Mouse (Mus musculus) CH12.LX (cell line): Measurements from ENCODE around the gene Fer. TPM values are rescaled to one million over a fixed set of nuclear protein-coding genes. Genes with fewer than 3 reads are reported as not detected.

Source experiments
- DNase-seq: peaks from one replicate; pipeline ENCODE4 v3.0.0-alpha.2; 2013; ENCODE audit errors: extremely low read depth
- H3K27ac ChIP-seq: 2 replicates; pipeline ENCODE4 v1.5.1; 2012; ENCODE audit warnings: low read depth, mild to moderate bottlenecking, control low read depth, moderate library complexity; ENCODE audit not compliant: insufficient read depth
- H3K27me3 ChIP-seq: replicated peaks from 2 replicates; pipeline ENCODE3; 2012; ENCODE audit warnings: inconsistent platforms
- H3K36me3 ChIP-seq, 2 experiments: replicated peaks in 1 of 2; 2 replicates each; pipeline versions ENCODE3 to v1.6.1; 2012; ENCODE audit warnings: inconsistent platforms in 1 of 2, low read length in 1 of 2, mild to moderate bottlenecking in 1 of 2, mixed read lengths in 1 of 2, moderate library complexity in 1 of 2; ENCODE audit not compliant: control insufficient read depth in 1 of 2, insufficient read depth in 1 of 2
- H3K4me1 ChIP-seq, 2 experiments: 2 replicates each; pipeline ENCODE4 v1.6.1; 2012; ENCODE audit warnings: inconsistent platforms in 1 of 2, moderate library complexity in 1 of 2; ENCODE audit not compliant: insufficient read depth in 2 of 2, control insufficient read depth in 1 of 2
- H3K4me2 ChIP-seq: 2 replicates; pipeline ENCODE4 v1.6.1; 2012; ENCODE audit warnings: low read depth, mild to moderate bottlenecking, control low read depth; ENCODE audit not compliant: poor library complexity, insufficient read depth, severe bottlenecking
- H3K4me3 ChIP-seq, 3 experiments: fragments of 150-350 bp in 1 of 3; sonication (generic) in 1 of 3; replicated peaks in 1 of 3; 2 replicates each; pipeline versions ENCODE3 to v1.5.1; 2011 to 2012; ENCODE audit warnings: low read depth in 2 of 3, low read length in 2 of 3, mild to moderate bottlenecking in 2 of 3, moderate library complexity in 2 of 3, control low read depth in 1 of 3, improper control_type of control experiment in 1 of 3, inconsistent platforms in 1 of 3, mixed read lengths in 1 of 3; ENCODE audit not compliant: poor library complexity in 1 of 3
- H3K79me2 ChIP-seq: replicated peaks from 2 replicates; pipeline ENCODE4 v1.6.1; 2012; ENCODE audit warnings: mild to moderate bottlenecking, moderate library complexity; ENCODE audit not compliant: control insufficient read depth, poor library complexity, insufficient read depth, severe bottlenecking; ENCODE audit errors: extremely low read depth
- H3K9ac ChIP-seq: 2 replicates; pipeline ENCODE4 v1.6.1; 2012; ENCODE audit warnings: low read depth, mild to moderate bottlenecking, control low read depth, moderate library complexity; ENCODE audit not compliant: insufficient read depth
- H3K9me3 ChIP-seq: replicated peaks from 2 replicates; pipeline ENCODE3; 2012; ENCODE audit warnings: low read length, inconsistent platforms, mixed read lengths
- BHLHE40 ChIP-seq: IDR thresholded peaks from 2 replicates; pipeline ENCODE4 v1.6.1; 2011; ENCODE audit warnings: mild to moderate bottlenecking, low read depth, low read length, improper control_type of control experiment
- CHD2 ChIP-seq: IDR thresholded peaks from 2 replicates; pipeline ENCODE4 v1.6.1; 2011; ENCODE audit warnings: low read length, improper control_type of control experiment
- CTCF ChIP-seq, 2 experiments: IDR thresholded peaks in 1 of 2; conservative IDR thresholded peaks in 1 of 2; 2 replicates each; pipeline ENCODE4 v1.5.1; 2011 to 2012; ENCODE audit warnings: low read depth in 2 of 2, low read length in 2 of 2, improper control_type of control experiment in 1 of 2, inconsistent platforms in 1 of 2, mild to moderate bottlenecking in 1 of 2, moderate library complexity in 1 of 2
- E2F4 ChIP-seq: IDR thresholded peaks from 2 replicates; pipeline ENCODE4 v1.6.1; 2011; ENCODE audit warnings: low read depth, low read length, improper control_type of control experiment; ENCODE audit not compliant: insufficient replicate concordance
- EP300 ChIP-seq: IDR thresholded peaks from 2 replicates; pipeline ENCODE4 v1.6.1; 2011; ENCODE audit warnings: low read length, improper control_type of control experiment
- ETS1 ChIP-seq: conservative IDR thresholded peaks from 2 replicates; pipeline ENCODE4 v1.6.1; 2012; ENCODE audit warnings: low read depth, mild to moderate bottlenecking, inconsistent platforms, low read length, improper control_type of control experiment, moderate library complexity
- GABPA ChIP-seq: IDR thresholded peaks from 2 replicates; pipeline ENCODE4 v1.6.1; 2012; ENCODE audit warnings: low read depth, low read length, improper control_type of control experiment, inconsistent platforms; ENCODE audit not compliant: insufficient replicate concordance
- JUND ChIP-seq: conservative IDR thresholded peaks from 2 replicates; pipeline ENCODE4 v1.6.1; 2011; ENCODE audit warnings: low read depth, low read length, improper control_type of control experiment
- MAZ ChIP-seq: IDR thresholded peaks from 2 replicates; pipeline ENCODE4 v1.6.1; 2012; ENCODE audit warnings: low read depth, mild to moderate bottlenecking, inconsistent platforms, low read length, improper control_type of control experiment, moderate library complexity
- MEF2A ChIP-seq: IDR thresholded peaks from 2 replicates; pipeline ENCODE4 v1.6.1; 2014; ENCODE audit warnings: low read depth, mild to moderate bottlenecking, inconsistent platforms, low read length, improper control_type of control experiment, borderline replicate concordance
- MXI1 ChIP-seq: IDR thresholded peaks from 2 replicates; pipeline ENCODE4 v1.6.1; 2011; ENCODE audit warnings: mild to moderate bottlenecking, low read depth, low read length, improper control_type of control experiment
- MYC ChIP-seq: IDR thresholded peaks from 2 replicates; pipeline ENCODE4 v1.6.1; 2011; ENCODE audit warnings: low read depth, mild to moderate bottlenecking, improper control_type of control experiment, low read length
- POLR2A ChIP-seq: IDR thresholded peaks from 2 replicates; pipeline ENCODE4 v1.6.1; 2011; ENCODE audit warnings: low read depth, mild to moderate bottlenecking, improper control_type of control experiment, low read length
- POLR2AphosphoS2 ChIP-seq: IDR thresholded peaks from 2 replicates; pipeline ENCODE4 v1.6.1; 2011; ENCODE audit warnings: low read depth, low read length, improper control_type of control experiment
- RAD21 ChIP-seq: IDR thresholded peaks from 2 replicates; pipeline ENCODE4 v1.6.1; 2011; ENCODE audit warnings: low read depth, mild to moderate bottlenecking, low read length, improper control_type of control experiment, moderate library complexity
- SMC3 ChIP-seq: IDR thresholded peaks from 2 replicates; pipeline ENCODE4 v1.6.1; 2011; ENCODE audit warnings: low read depth, low read length, improper control_type of control experiment
- TBP ChIP-seq: conservative IDR thresholded peaks from 2 replicates; pipeline ENCODE4 v1.6.1; 2011; ENCODE audit warnings: low read depth, low read length, improper control_type of control experiment
- UBTF ChIP-seq: IDR thresholded peaks from 2 replicates; pipeline ENCODE4 v1.6.1; 2012; ENCODE audit warnings: low read depth, mild to moderate bottlenecking, inconsistent platforms, low read length, improper control_type of control experiment, moderate library complexity
- USF1 ChIP-seq: IDR thresholded peaks from 2 replicates; pipeline ENCODE4 v1.6.1; 2014; ENCODE audit warnings: low read depth, mild to moderate bottlenecking, inconsistent platforms, low read length, improper control_type of control experiment
- USF2 ChIP-seq: conservative IDR thresholded peaks from 2 replicates; pipeline ENCODE4 v1.6.1; 2011; ENCODE audit warnings: low read depth, low read length, improper control_type of control experiment
- ZC3H11A ChIP-seq: IDR thresholded peaks from 2 replicates; pipeline ENCODE4 v1.6.1; 2012; ENCODE audit warnings: low read depth, mild to moderate bottlenecking, inconsistent platforms, low read length, improper control_type of control experiment
- ZKSCAN1 ChIP-seq: IDR thresholded peaks from 2 replicates; pipeline ENCODE4 v1.6.1; 2012; ENCODE audit warnings: low read depth, inconsistent platforms, low read length, improper control_type of control experiment, borderline replicate concordance
- dilution Hi-C: fragments of 300-500 bp; cut with MboI; formaldehyde crosslinking; loops from 2 replicates; pipeline ENCODE4 v1.14.3; 2020; ENCODE audit warnings: low sequenced_read_pairs; ENCODE audit not compliant: extremely low pct_unique_long_range_greater_than_20kb, extremely low pct_ligation_motif_present
- in situ Hi-C: fragments of 300-500 bp; cut with MboI; formaldehyde crosslinking; loops from 3 replicates; pipeline ENCODE4 v1.14.3; 2019; ENCODE audit warnings: low sequenced_read_pairs, low pct_ligation_motif_present, low pct_unique_long_range_greater_than_20kb, mixed read lengths
- polyA plus RNA-seq: library from polyadenylated mRNA; unstranded; fragments of >175 nt; gene quantifications from 2 replicates; pipeline ENCODE4 v1.2.1, GENCODE M21; 2012; ENCODE audit warnings: low read depth; ENCODE audit not compliant: insufficient read length
- total RNA-seq, 2 experiments: library from RNA; depleted of rRNA; stranded (reverse); fragments of 300-350 nt in 1 of 2; fragments of >200 nt in 1 of 2; gene quantifications; 2 replicates each; pipeline ENCODE4 v1.2.3; 2012 to 2014

Gene Fer
- total and polyA plus RNA-seq, 3 experiments = 4.3 to 4.9 (median 4.5) TPM

- in situ Hi-C loops (no loop called here), dilution Hi-C loops (no loop called here)
- H3K9ac ChIP-seq = no peak overlapping the region
- no peak for TF ChIP-seq ZC3H11A
- no peak for TF ChIP-seq ZKSCAN1
- no peak for TF ChIP-seq MAZ
- no peak for TF ChIP-seq USF1
- TF ChIP-seq GABPA = no peak
- no peak for TF ChIP-seq RAD21
- TF ChIP-seq POLR2AphosphoS2 = no peak
- TF ChIP-seq UBTF = no peak
- TF ChIP-seq ETS1 = no peak
- no peak for TF ChIP-seq E2F4
- TF ChIP-seq USF2 = no peak
- TF ChIP-seq JUND = no peak
- TF ChIP-seq MYC = no peak
- no peak for TF ChIP-seq MXI1
- TF ChIP-seq MEF2A = no peak
- TF ChIP-seq POLR2A = no peak
- no peak for TF ChIP-seq TBP
- no peak for TF ChIP-seq CTCF (conservative IDR thresholded peaks at IDR 0.05 in 1 of 2, IDR thresholded peaks at IDR 0.05 in 1 of 2; ENCODE audit: low read depth in 2 of 2, low read length in 2 of 2)
- no peak for TF ChIP-seq CHD2
- DNase-seq = peak; percentile 1
- no peaks in the 10 kb centered on the region for H3K36me3 ChIP-seq
- no peak overlapping the region for H3K4me2 ChIP-seq
- peaks cover 0 to 6% of the 10 kb centered on the region in 2 experiments; a peak in 1 of 4 replicates for H3K4me1 ChIP-seq
- no peaks in the 10 kb centered on the region for H3K27me3 ChIP-seq
- no peaks in the 10 kb centered on the region for H3K79me2 ChIP-seq
- H3K27ac ChIP-seq = no peak overlapping the region
- H3K4me3 ChIP-seq = no peak overlapping the region
- H3K9me3 ChIP-seq = no peaks in the 10 kb centered on the region
These were observed 221.9 kb downstream of the Fer start for GRCm38 (mm10) chr17:64084751-64085150.

- H3K9me3 ChIP-seq = no peaks in the 10 kb centered on the region
- DNase-seq = no peak
- no peak overlapping the region for H3K4me2 ChIP-seq
- no peak for TF ChIP-seq SMC3
- TF ChIP-seq EP300 = no peak
- no peak for TF ChIP-seq BHLHE40
- TF ChIP-seq USF2 = no peak
- no peak overlapping the region for H3K4me3 ChIP-seq
- H3K79me2 ChIP-seq = no peaks in the 10 kb centered on the region
- no peaks in the 10 kb centered on the region for H3K27me3 ChIP-seq
- in situ Hi-C loops = no loop called here
- no peak overlapping the region for H3K9ac ChIP-seq
- no peak overlapping the region for H3K27ac ChIP-seq
- dilution Hi-C loops = no loop called here
- H3K4me1 ChIP-seq = peaks cover 0 to 6% of the 10 kb centered on the region in 2 experiments; a peak in 1 of 4 replicates
- H3K36me3 ChIP-seq = no peaks in the 10 kb centered on the region
These were observed 222.6 kb downstream of the Fer start for GRCm38 (mm10) chr17:64085493-64085892.
